Mouse (Mus musculus) Muller cell, postnatal 12 days (primary cell): ENCODE measurements around the gene Odc1.

Experiments used
- DNase-seq: peaks from one replicate; pipeline ENCODE4 v3.0.0-alpha.2; 2015; ENCODE audit errors: inconsistent ontology term

Odc1 gene

GRCm38 (mm10) chr12:17549421-17549820 lies 4.8 kb downstream of the Odc1 start:
- peak; percentile 47 for DNase-seq

- no peak for DNase-seq
These were observed 6.8 kb downstream of the Odc1 start for GRCm38 (mm10) chr12:17551208-17551995.

GRCm38 (mm10) chr12:17552420-17552819 lies 7.8 kb downstream of the Odc1 start:
- DNase-seq = no peak

GRCm38 (mm10) chr12:17552949-17553348 lies 8.4 kb downstream of the Odc1 start:
- DNase-seq = no peak

GRCm38 (mm10) chr12:17553627-17554026 lies 9.0 kb downstream of the Odc1 start:
- DNase-seq = no peak

- DNase-seq = peak; percentile 85
These were observed 9.8 kb downstream of the Odc1 start for GRCm38 (mm10) chr12:17554200-17554951.

GRCm38 (mm10) chr12:17556430-17557343 lies 12.1 kb downstream of the Odc1 start:
- peak; percentile 60 for DNase-seq

GRCm38 (mm10) chr12:17557344-17557966 lies 12.9 kb downstream of the Odc1 start:
- peak; percentile 72 for DNase-seq

- peak; percentile 44 for DNase-seq
These were observed 13.4 kb downstream of the Odc1 start for GRCm38 (mm10) chr12:17557967-17558345.

GRCm38 (mm10) chr12:17562396-17562795 lies 17.8 kb downstream of the Odc1 start:
- DNase-seq = no peak

GRCm38 (mm10) chr12:17565393-17566045 lies 20.9 kb downstream of the Odc1 start:
- DNase-seq = no peak

- DNase-seq = no peak
These were observed 21.4 kb downstream of the Odc1 start for GRCm38 (mm10) chr12:17566046-17566408.

GRCm38 (mm10) chr12:17568564-17568963 lies 24.0 kb downstream of the Odc1 start:
- DNase-seq = no peak

- DNase-seq = no peak
These were observed 30.0 kb downstream of the Odc1 start for GRCm38 (mm10) chr12:17574591-17574990.

GRCm38 (mm10) chr12:17575156-17575910 lies 30.7 kb downstream of the Odc1 start:
- no peak for DNase-seq

GRCm38 (mm10) chr12:17576041-17576440 lies 31.4 kb downstream of the Odc1 start:
- peak; percentile 64 for DNase-seq

GRCm38 (mm10) chr12:17578601-17579000 lies 34.0 kb downstream of the Odc1 start:
- DNase-seq = no peak

GRCm38 (mm10) chr12:17581001-17581400 lies 36.4 kb downstream of the Odc1 start:
- DNase-seq = no peak

GRCm38 (mm10) chr12:17582406-17582805 lies 37.8 kb downstream of the Odc1 start:
- DNase-seq = no peak

GRCm38 (mm10) chr12:17583860-17584259 lies 39.3 kb downstream of the Odc1 start:
- peak; percentile 57 for DNase-seq
